Mouse (Mus musculus): ENCODE results near the gene Prkce.

DNA sequence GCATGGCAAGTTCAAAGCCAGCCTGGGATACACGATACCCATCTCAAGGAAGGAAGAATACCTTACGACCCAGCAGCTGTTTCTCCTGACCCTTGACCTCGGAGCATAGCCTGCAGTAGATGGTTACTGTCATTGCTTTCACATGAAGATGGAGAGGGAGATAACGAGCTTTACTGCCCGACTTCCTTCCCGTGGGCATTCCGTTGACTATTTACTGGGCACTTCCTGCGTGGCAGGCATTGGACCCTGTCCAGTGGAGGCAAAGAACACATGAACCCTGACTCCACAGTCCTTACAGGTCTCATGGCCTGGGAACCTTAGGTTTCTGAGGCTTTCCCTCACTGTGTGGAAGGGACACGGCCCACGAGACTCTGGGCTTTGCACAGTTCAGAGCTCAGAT is 311.8 kb downstream of the Prkce start:
- no peak for TF ChIP-seq MAX (IDR thresholded peaks at IDR 0.05; ENCODE audit: low read depth)
- no peak for TF ChIP-seq POLR2A (IDR thresholded peaks at IDR 0.05; ENCODE audit: insufficient read length, low read depth)
- TF ChIP-seq USF1 (IDR thresholded peaks at IDR 0.05; ENCODE audit: low read depth): no peak
- no peak for TF ChIP-seq MYOG (IDR thresholded peaks at IDR 0.05; ENCODE audit: control insufficient read depth in 1 of 3, insufficient read depth in 1 of 3, insufficient read length in 2 of 3, low read depth in 2 of 3)
- TF ChIP-seq CEBPB (IDR thresholded peaks at IDR 0.05; ENCODE audit: insufficient read depth, poor library complexity, severe bottlenecking): no peak
- no peak for TF ChIP-seq E2F4 (IDR thresholded peaks at IDR 0.05; ENCODE audit: insufficient read depth)
- no peak for TF ChIP-seq POLR2AphosphoS2 (IDR thresholded peaks at IDR 0.05; ENCODE audit: insufficient read length, low read depth)
